Mouse (Mus musculus) heart, embryonic 15.5 days (tissue): ENCODE results near the gene Znfx1. TPM values are rescaled to one million over a fixed set of nuclear protein-coding genes. Genes with fewer than 3 reads are reported as not detected.
A peak's percentile ranks its signal among the peaks of the same experiment; 100 is the strongest.

Experiments
- ATAC-seq: fragments of 200-750 bp; cut with Nextera tagmentation; replicated peaks from 2 replicates; pipeline ENCODE4 v1.8.0; 2017; ENCODE audit warnings: low read depth, moderate TSS enrichment; ENCODE audit not compliant: insufficient number of reproducible peaks, insufficient read depth, low FRiP score
- H3K27ac ChIP-seq: fragments of 300-500 bp; sonication (generic); 2 replicates; pipeline ENCODE4 v1.5.1; 2015; ENCODE audit warnings: mild to moderate bottlenecking, inconsistent platforms
- H3K27me3 ChIP-seq: fragments of 300-500 bp; sonication (generic); 2 replicates; pipeline ENCODE4 v1.6.1; 2015; ENCODE audit warnings: inconsistent platforms
- H3K36me3 ChIP-seq: fragments of 300-500 bp; sonication (generic); 2 replicates; pipeline ENCODE4 v1.6.1; 2015; ENCODE audit warnings: mild to moderate bottlenecking, inconsistent platforms
- H3K4me1 ChIP-seq: fragments of 300-500 bp; sonication (generic); replicated peaks from 2 replicates; pipeline ENCODE4 v1.6.1; 2015; ENCODE audit warnings: inconsistent platforms
- H3K4me2 ChIP-seq: fragments of 300-500 bp; sonication (generic); 2 replicates; pipeline ENCODE4 v1.6.1; 2015; ENCODE audit warnings: inconsistent platforms, mild to moderate bottlenecking, moderate library complexity
- H3K4me3 ChIP-seq: fragments of 300-500 bp; sonication (generic); 2 replicates; pipeline ENCODE4 v1.5.1; 2015; ENCODE audit warnings: mild to moderate bottlenecking, inconsistent platforms
- H3K9ac ChIP-seq: fragments of 300-500 bp; sonication (generic); 2 replicates; pipeline ENCODE4 v1.6.1; 2015; ENCODE audit warnings: mild to moderate bottlenecking, inconsistent platforms
- H3K9me3 ChIP-seq: fragments of 300-500 bp; sonication (generic); replicated peaks from 2 replicates; pipeline ENCODE4 v1.6.1; 2016; ENCODE audit warnings: inconsistent platforms
- WGBS: fragments of 180-500 bp; shearing (Covaris S2); methylation state at CpG from one replicate; pipeline ENCODE4 v1.1.7; 2015; ENCODE audit warnings: mixed read lengths; 5-methylcytosine and 5-hydroxymethylcytosine counted together
- polyA plus RNA-seq: library from polyadenylated mRNA; unstranded; fragments of >200 nt; fragmentation: Nextera tagmentation; extraction: Ambion mirVana; gene quantifications from 2 replicates; pipeline ENCODE4 v1.2.1, GENCODE M21; 2015

Gene Znfx1
- 6.2 and 8.3 TPM in 2 replicates for polyA plus RNA-seq

DNA sequence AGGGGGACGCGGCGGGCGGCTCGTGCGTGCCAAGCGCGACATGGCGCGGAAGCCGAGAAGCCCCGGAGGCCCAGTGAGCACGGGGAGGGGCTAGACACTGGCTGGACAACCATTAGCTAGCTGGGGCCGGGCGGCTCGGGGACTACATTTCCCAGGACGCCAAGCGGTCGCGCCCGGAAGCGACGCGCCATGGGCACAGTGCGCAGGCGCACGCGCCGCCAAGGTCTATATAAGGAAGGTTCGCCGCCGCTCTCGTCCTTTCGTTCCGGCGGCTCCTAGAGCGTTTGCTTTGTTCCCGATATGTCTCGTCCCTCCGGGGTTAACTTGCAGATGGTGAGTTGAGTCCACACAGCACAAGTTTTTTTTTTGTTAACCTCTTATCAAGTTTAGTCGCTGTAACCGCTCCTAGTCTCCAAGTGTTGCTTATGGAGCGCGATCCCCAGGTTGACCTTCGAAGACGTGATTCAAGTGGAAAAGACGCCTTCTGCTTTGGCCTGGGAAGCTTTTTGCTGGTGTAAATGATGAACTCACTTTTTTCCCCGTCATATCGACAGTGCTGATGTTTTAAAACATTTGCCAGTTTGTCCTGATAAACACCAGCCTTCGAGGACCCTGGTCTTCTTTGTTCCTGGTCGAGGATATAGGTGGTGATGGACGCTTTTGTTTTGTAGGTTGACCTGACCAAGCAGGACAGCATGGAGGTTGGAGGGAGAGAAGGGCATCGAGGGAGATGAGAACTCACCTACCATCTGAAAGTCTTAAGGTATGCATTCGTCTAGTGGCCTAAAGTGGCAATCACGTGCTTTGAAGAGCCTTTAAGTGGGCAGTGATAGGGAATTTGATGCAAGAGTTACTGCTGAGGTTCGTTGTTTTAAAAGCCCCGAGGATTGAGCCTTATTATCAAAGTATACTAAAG, at the start of gene Znfx1:
Znfx1 (minus strand) TSS at position 51 of the 916 bp plus-strand sequence.
- H3K9me3 ChIP-seq, result no peaks in the 10 kb centered on the region
- peak within 1 kb of the TSS; percentile 77 for H3K4me3 ChIP-seq
- peak within 1 kb of the TSS; percentile 91 for H3K9ac ChIP-seq
- under 1% methylated on average over 57 of the region's 57 CpGs for WGBS
- H3K27ac ChIP-seq, result peak within 1 kb of the TSS; percentile 97
- H3K4me2 ChIP-seq, result peak within 1 kb of the TSS; percentile 85
- peaks cover 31% of the 10 kb centered on the region for H3K4me1 ChIP-seq
- H3K36me3 ChIP-seq, result peaks cover 28% of the 10 kb centered on the region
- ATAC-seq, result peak; percentile 93
- no peaks in the 10 kb centered on the region for H3K27me3 ChIP-seq

DNA sequence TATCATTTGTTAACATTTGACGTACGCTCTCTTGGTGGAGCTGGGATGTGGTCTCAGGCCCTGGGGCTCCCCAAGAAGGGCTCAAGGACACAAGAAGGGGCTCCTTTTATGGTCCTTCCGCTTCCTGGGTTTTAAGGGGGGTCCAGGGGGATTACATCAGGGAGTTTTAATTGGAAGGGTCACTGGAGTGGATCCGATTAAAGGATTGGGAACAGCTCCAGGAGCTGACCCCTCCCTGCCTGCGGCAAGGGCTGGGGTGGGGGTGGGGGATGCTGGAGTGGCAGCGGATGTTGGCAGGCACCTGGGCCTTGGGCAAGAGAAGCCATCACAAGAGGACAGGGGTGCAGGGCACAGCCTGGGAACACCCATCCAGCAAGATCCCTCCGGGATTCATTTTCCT, 49.4 kb upstream of the Znfx1 start:
- peaks cover 3% of the 10 kb centered on the region; the same call in 1 of the 2 replicates for H3K4me1 ChIP-seq
- no peaks in the 10 kb centered on the region for H3K36me3 ChIP-seq
- ATAC-seq, result no peak
- no peak overlapping the region for H3K9ac ChIP-seq
- H3K4me2 ChIP-seq, result no peak overlapping the region
- WGBS, result 52% methylated on average over 7 of the region's 7 CpGs
- H3K27ac ChIP-seq, result no peak overlapping the region
- no peaks in the 10 kb centered on the region for H3K9me3 ChIP-seq
- H3K27me3 ChIP-seq, result peaks cover 12% of the 10 kb centered on the region; the same call in 1 of the 2 replicates
- H3K4me3 ChIP-seq, result no peak overlapping the region

GRCm38 (mm10) chr2:167109506-167109905, 46.7 kb upstream of the Znfx1 start:
- Histone ChIP-seq H3K4me1 (peaks cover 3% of the 10 kb centered on the region; the same call in 1 of the 2 replicates), H3K4me2 (no peak overlapping the region), H3K36me3 (no peaks in the 10 kb centered on the region), H3K4me3 (no peak overlapping the region), H3K9ac (no peak overlapping the region), H3K27ac (no peak overlapping the region), H3K27me3 (peaks cover 15% of the 10 kb centered on the region), H3K9me3 (no peaks in the 10 kb centered on the region)
- 77% methylated on average over 8 of the region's 8 CpGs for WGBS
- ATAC-seq, result no peak

GRCm38 (mm10) chr2:167103546-167103945, 40.7 kb upstream of the Znfx1 start:
- no peak for ATAC-seq
- Histone ChIP-seq H3K4me1 (peaks cover 6% of the 10 kb centered on the region; the same call in 1 of the 2 replicates), H3K27ac (no peak overlapping the region), H3K9ac (no peak overlapping the region), H3K9me3 (no peaks in the 10 kb centered on the region), H3K4me3 (no peak overlapping the region), H3K27me3 (peaks cover 4% of the 10 kb centered on the region; the same call in 1 of the 2 replicates), H3K4me2 (no peak overlapping the region), H3K36me3 (no peaks in the 10 kb centered on the region)
- 37% methylated on average over 7 of the region's 7 CpGs for WGBS

DNA sequence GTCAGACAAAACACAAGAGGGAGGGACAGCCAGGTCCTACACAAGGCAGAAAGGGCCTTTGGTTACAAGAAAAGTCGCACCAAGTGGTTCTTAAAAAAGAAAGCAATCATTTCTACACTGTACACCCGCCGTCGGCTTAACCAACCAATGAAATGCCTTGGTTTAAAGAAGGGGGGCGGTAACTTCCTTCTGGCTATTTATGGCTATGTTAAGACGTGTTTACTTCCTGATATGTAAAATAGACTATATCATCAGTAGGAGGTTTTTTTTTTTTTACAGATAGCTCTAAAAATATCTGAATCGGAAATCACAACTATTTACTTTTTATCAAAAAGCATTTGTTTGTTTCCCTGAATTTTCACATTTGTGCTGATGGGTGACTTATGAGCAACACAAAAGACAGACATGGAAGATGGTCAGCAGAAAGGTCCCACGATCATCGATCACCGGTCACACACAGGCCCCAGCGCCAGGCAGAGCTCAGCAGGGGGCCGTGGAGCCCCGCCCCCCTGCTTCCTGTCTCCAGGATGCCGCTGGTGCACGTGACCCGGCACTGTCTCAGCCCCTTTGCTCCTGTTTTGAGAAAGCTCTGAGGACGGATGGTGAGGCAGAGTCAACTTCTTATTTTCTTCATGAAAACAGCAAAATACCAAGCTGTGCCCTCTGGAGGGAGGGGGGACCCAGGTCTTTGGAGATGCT, 39.1 kb upstream of the Znfx1 start:
- H3K9me3 ChIP-seq, result no peaks in the 10 kb centered on the region
- peaks cover 4% of the 10 kb centered on the region; the same call in 1 of the 2 replicates for H3K27me3 ChIP-seq
- H3K36me3 ChIP-seq, result no peaks in the 10 kb centered on the region
- peak overlapping the region; percentile 26 for H3K4me2 ChIP-seq
- no peak overlapping the region for H3K9ac ChIP-seq
- H3K27ac ChIP-seq, result no peak overlapping the region
- peaks cover 6% of the 10 kb centered on the region; the same call in 1 of the 2 replicates for H3K4me1 ChIP-seq
- WGBS, result 56% methylated on average over 17 of the region's 17 CpGs
- H3K4me3 ChIP-seq, result no peak overlapping the region
- ATAC-seq, result no peak

GRCm38 (mm10) chr2:167094688-167095087, 31.9 kb upstream of the Znfx1 start:
- ATAC-seq, result no peak
- H3K36me3 ChIP-seq, result no peaks in the 10 kb centered on the region
- WGBS, result 80% methylated on average over 4 of the region's 4 CpGs
- H3K4me3 ChIP-seq, result no peak overlapping the region
- no peak overlapping the region for H3K9ac ChIP-seq
- no peaks in the 10 kb centered on the region for H3K27me3 ChIP-seq
- H3K27ac ChIP-seq, result no peak overlapping the region
- no peaks in the 10 kb centered on the region for H3K9me3 ChIP-seq
- no peak overlapping the region for H3K4me2 ChIP-seq
- H3K4me1 ChIP-seq, result no peaks in the 10 kb centered on the region

GRCm38 (mm10) chr2:167093171-167093900, 30.5 kb upstream of the Znfx1 start:
- Histone ChIP-seq H3K27me3 (no peaks in the 10 kb centered on the region), H3K27ac (no peak overlapping the region), H3K36me3 (no peaks in the 10 kb centered on the region), H3K4me2 (no peak overlapping the region), H3K4me1 (no peaks in the 10 kb centered on the region), H3K9ac (no peak overlapping the region), H3K4me3 (no peak overlapping the region), H3K9me3 (no peaks in the 10 kb centered on the region)
- no peak for ATAC-seq
- WGBS, result 74% methylated on average over 13 of the region's 13 CpGs

DNA sequence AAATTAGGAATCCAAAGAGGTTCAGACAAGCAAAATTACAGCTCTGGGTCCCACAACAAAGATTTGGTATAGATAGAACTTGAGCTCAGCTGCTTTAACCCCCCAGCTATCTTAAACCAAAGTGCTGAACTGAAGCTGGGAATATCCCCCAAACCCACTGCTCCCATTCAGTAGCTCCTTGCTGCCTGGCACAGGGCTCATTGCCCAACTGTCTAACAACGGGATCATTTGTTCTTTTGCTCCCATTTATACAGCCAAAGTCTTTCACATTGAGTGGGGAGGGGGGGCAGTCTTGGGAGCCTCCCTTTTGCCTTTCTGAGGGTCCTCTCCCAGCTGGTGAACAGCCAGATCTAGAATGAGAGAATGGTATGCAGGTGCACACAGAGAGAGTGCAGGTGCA, 27.5 kb upstream of the Znfx1 start:
- no peaks in the 10 kb centered on the region for H3K36me3 ChIP-seq
- no peak overlapping the region for H3K27ac ChIP-seq
- no peaks in the 10 kb centered on the region for H3K9me3 ChIP-seq
- 69% methylated on average over 1 of the region's 1 CpGs for WGBS
- no peak overlapping the region for H3K4me2 ChIP-seq
- no peak overlapping the region for H3K4me3 ChIP-seq
- ATAC-seq, result no peak
- 0 out of 2 replicates have a peak, but pooled peaks cover 3% of the 10 kb centered on the region for H3K27me3 ChIP-seq
- H3K9ac ChIP-seq, result no peak overlapping the region
- no peaks in the 10 kb centered on the region for H3K4me1 ChIP-seq

DNA sequence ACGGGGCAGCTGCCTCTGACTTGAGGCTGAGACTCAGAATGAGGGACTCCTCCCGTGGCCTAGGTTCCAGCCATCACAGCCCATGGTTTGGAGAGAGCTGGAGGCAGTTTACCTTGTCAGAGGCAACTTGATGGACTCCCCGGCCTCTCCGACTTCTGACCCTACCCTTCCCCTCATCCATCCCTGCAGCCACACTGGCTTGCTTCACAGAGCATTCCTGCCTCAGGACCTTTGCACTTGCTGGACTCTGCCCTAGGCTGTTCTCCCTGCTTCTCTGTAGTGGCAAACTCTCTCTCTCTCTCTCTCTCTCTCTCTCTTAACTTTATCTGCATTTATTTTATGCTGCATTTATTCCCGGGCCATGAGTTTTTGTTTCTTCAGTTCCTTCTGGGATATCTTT, 24.0 kb upstream of the Znfx1 start:
- Histone ChIP-seq H3K27me3 (0 out of 2 replicates have a peak, but pooled peaks cover 3% of the 10 kb centered on the region), H3K9ac (no peak overlapping the region), H3K4me3 (no peak overlapping the region), H3K4me2 (no peak overlapping the region), H3K9me3 (no peaks in the 10 kb centered on the region), H3K36me3 (no peaks in the 10 kb centered on the region), H3K4me1 (no peaks in the 10 kb centered on the region; the same call in 1 of the 2 replicates), H3K27ac (no peak overlapping the region)
- WGBS, result 75% methylated on average over 5 of the region's 5 CpGs
- ATAC-seq, result no peak

DNA sequence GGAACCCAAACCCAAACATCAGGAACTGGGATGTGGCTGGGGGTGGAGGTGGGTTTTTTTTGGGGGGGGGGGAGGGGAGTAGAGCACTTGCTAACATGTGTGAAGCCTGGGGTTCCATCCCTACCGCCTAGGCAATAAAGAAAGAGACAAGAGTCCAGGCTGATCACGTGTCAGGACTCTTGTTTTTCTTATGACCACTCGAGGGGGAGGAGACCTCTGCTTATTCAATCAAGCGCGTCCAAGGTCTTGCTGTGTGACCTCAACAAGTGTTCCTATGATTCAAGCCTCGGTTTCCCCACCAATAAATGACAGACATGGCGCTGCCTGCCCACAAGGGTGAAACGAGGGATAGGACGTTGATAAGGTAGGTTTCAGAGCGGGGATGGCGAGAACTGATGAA, 23.3 kb upstream of the Znfx1 start:
- H3K27me3 ChIP-seq, result 0 out of 2 replicates have a peak, but pooled peaks cover 3% of the 10 kb centered on the region
- 47% methylated on average over 11 of the region's 11 CpGs for WGBS
- H3K9ac ChIP-seq, result no peak overlapping the region
- no peak overlapping the region for H3K4me3 ChIP-seq
- no peaks in the 10 kb centered on the region for H3K36me3 ChIP-seq
- H3K4me2 ChIP-seq, result no peak overlapping the region
- no peak for ATAC-seq
- H3K27ac ChIP-seq, result no peak overlapping the region
- no peaks in the 10 kb centered on the region; the same call in 1 of the 2 replicates for H3K4me1 ChIP-seq
- no peaks in the 10 kb centered on the region for H3K9me3 ChIP-seq

DNA sequence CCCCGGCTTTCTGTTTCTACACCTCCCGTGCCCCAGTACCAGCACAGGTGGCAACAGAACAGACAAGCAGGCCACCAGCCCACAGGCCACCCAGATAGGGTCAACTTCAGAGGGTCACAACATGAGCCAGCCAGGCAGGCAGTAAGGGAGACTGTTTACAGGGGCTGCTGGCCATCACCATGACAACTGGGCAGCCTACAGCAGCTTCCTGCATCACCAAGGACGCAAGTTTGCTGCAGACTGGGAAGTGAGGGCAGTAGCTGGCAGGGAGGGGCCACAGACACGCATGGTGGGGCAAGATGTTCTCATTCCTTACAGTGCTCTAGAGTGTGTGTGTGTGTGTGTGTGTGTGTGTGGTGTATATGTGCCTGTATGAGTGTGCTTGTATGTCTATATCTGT, 18.8 kb upstream of the Znfx1 start:
- WGBS, result 38% methylated on average over 4 of the region's 4 CpGs
- 0 out of 2 replicates have a peak, but pooled peaks cover 3% of the 10 kb centered on the region for H3K27me3 ChIP-seq
- no peak for ATAC-seq
- no peaks in the 10 kb centered on the region for H3K9me3 ChIP-seq
- no peak overlapping the region for H3K4me3 ChIP-seq
- H3K27ac ChIP-seq, result no peak overlapping the region
- H3K36me3 ChIP-seq, result no peaks in the 10 kb centered on the region
- peaks cover 19% of the 10 kb centered on the region for H3K4me1 ChIP-seq
- no peak overlapping the region for H3K4me2 ChIP-seq
- no peak overlapping the region for H3K9ac ChIP-seq
